Mouse (Mus musculus) embryonic facial prominence, embryonic 14.5 days (tissue): ENCODE results near the gene Ints1. TPM values are rescaled to one million over a fixed set of nuclear protein-coding genes. Genes with fewer than 3 reads are reported as not detected.

Source experiments
- ATAC-seq: fragments of 200-750 bp; cut with Nextera tagmentation; 2 replicates; pipeline ENCODE4 v1.8.0; 2017; ENCODE audit warnings: low read depth, moderate number of reproducible peaks, moderate TSS enrichment
- DNase-seq: peaks from one replicate; pipeline ENCODE4 v3.0.0-alpha.2; 2015; ENCODE audit warnings: low spot score
- H3K27ac ChIP-seq: fragments of 300-500 bp; sonication (generic); replicated peaks from 2 replicates; pipeline ENCODE4 v1.5.1; 2014; ENCODE audit warnings: low read depth, mild to moderate bottlenecking, low read length, moderate library complexity
- H3K27me3 ChIP-seq: fragments of 300-500 bp; sonication (generic); replicated peaks from 2 replicates; pipeline ENCODE4 v1.6.1; 2014; ENCODE audit warnings: low read length; ENCODE audit not compliant: control insufficient read depth, insufficient read depth
- H3K36me3 ChIP-seq: fragments of 300-500 bp; sonication (generic); 2 replicates; pipeline ENCODE4 v1.6.1; 2014; ENCODE audit warnings: low read length, mixed read lengths; ENCODE audit not compliant: control insufficient read depth, insufficient read depth
- H3K4me1 ChIP-seq: fragments of 300-500 bp; sonication (generic); 2 replicates; pipeline ENCODE4 v1.6.1; 2014; ENCODE audit warnings: antibody characterized with exemption, low read length; ENCODE audit not compliant: control insufficient read depth, insufficient read depth
- H3K4me2 ChIP-seq: fragments of 300-500 bp; sonication (generic); 2 replicates; pipeline ENCODE4 v1.6.1; 2014; ENCODE audit warnings: low read depth, mild to moderate bottlenecking, low read length, moderate library complexity, mixed read lengths
- H3K4me3 ChIP-seq: fragments of 300-500 bp; sonication (generic); 2 replicates; pipeline ENCODE4 v1.5.1; 2014; ENCODE audit warnings: low read depth, mild to moderate bottlenecking, low read length
- H3K9ac ChIP-seq: fragments of 300-500 bp; sonication (generic); 2 replicates; pipeline ENCODE4 v1.6.1; 2014; ENCODE audit warnings: low read depth, mild to moderate bottlenecking, low read length, moderate library complexity, mixed read lengths
- H3K9me3 ChIP-seq: fragments of 300-500 bp; sonication (generic); 2 replicates; pipeline ENCODE4 v1.6.1; 2016; ENCODE audit warnings: low read length; ENCODE audit not compliant: control insufficient read depth
- WGBS: fragments of 180-500 bp; shearing (Covaris S2); extraction: QIAGEN DNeasy Blood & Tissue Kit; methylation state at CpG from one replicate; pipeline ENCODE4 v1.1.7; 2014; 5-methylcytosine and 5-hydroxymethylcytosine counted together
- polyA plus RNA-seq: library from polyadenylated mRNA; unstranded; fragments of >200 nt; fragmentation: Nextera tagmentation; extraction: Ambion mirVana; gene quantifications from 2 replicates; pipeline ENCODE4 v1.2.1, GENCODE M21; 2014

The Ints1 gene
- polyA plus RNA-seq, 1 experiment from 2014 or later: 28.0 TPM

GRCm38 (mm10) chr5:139815964-139816363 is 40.5 kb upstream of the Ints1 start:
- 70% methylated on average over 6 of the region's 6 CpGs for WGBS

GRCm38 (mm10) chr5:139813963-139814381 is 38.5 kb upstream of the Ints1 start:
- 0 out of 2 replicates have a peak overlapping the region, but pooled peaks have one; percentile 19 for H3K9ac ChIP-seq
- 3% methylated on average over 9 of the region's 13 CpGs for WGBS
- H3K27me3 ChIP-seq: peaks cover 24% of the 10 kb centered on the region
- H3K27ac ChIP-seq: no peak overlapping the region
- H3K4me1 ChIP-seq: no peaks in the 10 kb centered on the region
- DNase-seq (peak; percentile 71), ATAC-seq (peak; percentile 77)
- no peaks in the 10 kb centered on the region for H3K36me3 ChIP-seq
- no peaks in the 10 kb centered on the region for H3K9me3 ChIP-seq
- peak overlapping the region; percentile 32 for H3K4me2 ChIP-seq
- H3K4me3 ChIP-seq: peak overlapping the region; percentile 18

More at GRCm38 (mm10) chr5:139815964-139816363, 40.5 kb upstream of the Ints1 start:
- Histone ChIP-seq H3K36me3 (no peaks in the 10 kb centered on the region), H3K9ac (no peak overlapping the region), H3K27ac (no peak overlapping the region), H3K4me1 (no peaks in the 10 kb centered on the region), H3K4me2 (no peak overlapping the region), H3K4me3 (no peak overlapping the region), H3K27me3 (peaks cover 24% of the 10 kb centered on the region), H3K9me3 (no peaks in the 10 kb centered on the region)
- no peak for ATAC-seq
- no peak for DNase-seq

- no peaks in the 10 kb centered on the region for H3K4me1 ChIP-seq
- no peak overlapping the region for H3K9ac ChIP-seq
- peaks cover 24% of the 10 kb centered on the region for H3K27me3 ChIP-seq
- no peaks in the 10 kb centered on the region for H3K36me3 ChIP-seq
- ATAC-seq (no peak), DNase-seq (no peak)
- H3K27ac ChIP-seq: no peak overlapping the region
- no peaks in the 10 kb centered on the region for H3K9me3 ChIP-seq
- no peak overlapping the region for H3K4me3 ChIP-seq
- WGBS: 43% methylated on average over 8 of the region's 10 CpGs
- H3K4me2 ChIP-seq: no peak overlapping the region
These were observed 37.6 kb upstream of the Ints1 start for GRCm38 (mm10) chr5:139813126-139813490.

GRCm38 (mm10) chr5:139812398-139813125 is 37.1 kb upstream of the Ints1 start:
- no peaks in the 10 kb centered on the region for H3K4me1 ChIP-seq
- no peak overlapping the region for H3K9ac ChIP-seq
- no peak for ATAC-seq
- H3K36me3 ChIP-seq: no peaks in the 10 kb centered on the region
- H3K4me3 ChIP-seq: no peak overlapping the region
- H3K27ac ChIP-seq: no peak overlapping the region
- WGBS: 63% methylated on average over 20 of the region's 20 CpGs
- peaks cover 24% of the 10 kb centered on the region for H3K27me3 ChIP-seq
- no peaks in the 10 kb centered on the region for H3K9me3 ChIP-seq
- no peak overlapping the region for H3K4me2 ChIP-seq
- no peak for DNase-seq

GRCm38 (mm10) chr5:139811677-139812397 is 36.4 kb upstream of the Ints1 start:
- no peaks in the 10 kb centered on the region for H3K36me3 ChIP-seq
- WGBS: 74% methylated on average over 15 of the region's 15 CpGs

GRCm38 (mm10) chr5:139809397-139809796 is 33.9 kb upstream of the Ints1 start:
- ATAC-seq (no peak), DNase-seq (no peak)
- Histone ChIP-seq H3K4me3 (no peak overlapping the region), H3K9me3 (no peaks in the 10 kb centered on the region), H3K27me3 (peaks cover 20% of the 10 kb centered on the region), H3K36me3 (no peaks in the 10 kb centered on the region), H3K4me1 (no peaks in the 10 kb centered on the region), H3K9ac (no peak overlapping the region), H3K27ac (no peak overlapping the region), H3K4me2 (no peak overlapping the region)
- WGBS: 67% methylated on average over 4 of the region's 4 CpGs

More at GRCm38 (mm10) chr5:139811677-139812397, 36.4 kb upstream of the Ints1 start:
- H3K4me2 ChIP-seq: no peak overlapping the region
- no peaks in the 10 kb centered on the region for H3K9me3 ChIP-seq
- H3K4me3 ChIP-seq: no peak overlapping the region
- no peak for ATAC-seq
- DNase-seq: no peak
- peaks cover 24% of the 10 kb centered on the region for H3K27me3 ChIP-seq
- H3K9ac ChIP-seq: no peak overlapping the region
- no peaks in the 10 kb centered on the region for H3K4me1 ChIP-seq
- no peak overlapping the region for H3K27ac ChIP-seq

GRCm38 (mm10) chr5:139805924-139806323 is 30.4 kb upstream of the Ints1 start:
- Histone ChIP-seq H3K4me3 (no peak overlapping the region), H3K9me3 (no peaks in the 10 kb centered on the region), H3K27ac (no peak overlapping the region), H3K27me3 (no peaks in the 10 kb centered on the region), H3K36me3 (peaks cover 3% of the 10 kb centered on the region; the same call in 1 of the 2 replicates), H3K4me2 (no peak overlapping the region), H3K4me1 (no peaks in the 10 kb centered on the region; the same call in 1 of the 2 replicates), H3K9ac (no peak overlapping the region)
- 86% methylated on average over 8 of the region's 8 CpGs for WGBS
- no peak for DNase-seq
- no peak for ATAC-seq

- Histone ChIP-seq H3K27ac (no peak overlapping the region), H3K27me3 (no peaks in the 10 kb centered on the region), H3K36me3 (peaks cover 16% of the 10 kb centered on the region), H3K9ac (no peak overlapping the region), H3K4me2 (no peak overlapping the region), H3K4me1 (no peaks in the 10 kb centered on the region; the same call in 1 of the 2 replicates), H3K4me3 (no peak overlapping the region), H3K9me3 (no peaks in the 10 kb centered on the region)
- 90% methylated on average over 11 of the region's 11 CpGs for WGBS
- ATAC-seq: no peak
- DNase-seq: no peak
These were observed 29.2 kb upstream of the Ints1 start for GRCm38 (mm10) chr5:139804573-139805111.
